Mouse (Mus musculus): ENCODE measurements around the gene Immp2l.

Gene Immp2l

DNA sequence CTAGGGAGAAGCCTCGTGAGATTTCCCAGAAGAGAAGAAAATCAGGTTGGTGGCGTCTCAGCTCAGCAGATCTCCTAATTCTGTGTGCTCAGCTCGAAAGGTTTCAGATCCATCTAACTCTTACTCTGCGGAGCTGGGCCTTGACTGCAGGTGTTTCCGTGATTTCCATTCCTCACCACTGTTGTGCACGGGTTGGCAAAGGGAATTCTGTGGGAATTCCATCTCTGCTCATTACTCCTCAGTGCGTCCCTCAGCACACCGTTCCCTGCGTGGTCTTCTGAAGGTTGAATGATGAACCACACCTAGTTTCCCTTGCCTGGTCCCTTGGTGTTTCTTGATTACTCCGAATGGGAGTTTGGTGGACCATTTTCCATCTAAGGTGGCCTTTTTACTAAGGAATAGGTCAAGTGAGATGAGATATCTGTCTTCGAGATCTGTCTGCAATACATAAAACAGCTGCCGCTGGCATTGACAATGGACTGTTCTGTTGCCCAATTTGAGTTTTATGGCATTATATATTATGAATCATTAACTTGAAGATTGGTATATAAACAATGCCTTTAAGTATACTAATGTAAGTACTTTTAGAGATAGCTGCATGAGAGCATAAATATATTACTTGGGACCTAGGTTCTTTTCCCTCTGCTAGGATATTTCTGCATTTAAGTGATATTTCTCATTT, 23.3 kb downstream of the Immp2l start:
- no peak for DNase-seq (ENCODE audit: low read depth, low spot score)

DNA sequence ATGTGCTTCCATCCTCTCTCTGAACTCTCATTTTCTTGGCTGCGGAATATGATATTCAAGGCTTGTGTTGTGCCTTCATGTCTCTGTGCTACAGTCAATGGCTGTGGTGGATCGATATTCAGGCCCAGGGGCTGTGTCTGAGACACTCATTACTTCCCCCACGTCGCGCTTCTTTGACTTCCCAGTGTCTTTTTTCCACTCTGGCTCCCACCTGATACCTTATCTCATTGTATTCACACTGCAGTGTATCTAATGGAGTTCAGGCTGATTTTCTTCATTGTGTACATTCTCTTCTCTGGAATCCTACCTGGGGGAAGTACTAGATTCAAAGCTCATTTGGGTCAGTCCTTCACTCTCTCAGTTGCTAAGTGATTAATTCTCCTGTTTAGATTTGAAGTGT, 27.1 kb downstream of the Immp2l start:
- DNase-seq (ENCODE audit: low read depth, low spot score) = no peak

DNA sequence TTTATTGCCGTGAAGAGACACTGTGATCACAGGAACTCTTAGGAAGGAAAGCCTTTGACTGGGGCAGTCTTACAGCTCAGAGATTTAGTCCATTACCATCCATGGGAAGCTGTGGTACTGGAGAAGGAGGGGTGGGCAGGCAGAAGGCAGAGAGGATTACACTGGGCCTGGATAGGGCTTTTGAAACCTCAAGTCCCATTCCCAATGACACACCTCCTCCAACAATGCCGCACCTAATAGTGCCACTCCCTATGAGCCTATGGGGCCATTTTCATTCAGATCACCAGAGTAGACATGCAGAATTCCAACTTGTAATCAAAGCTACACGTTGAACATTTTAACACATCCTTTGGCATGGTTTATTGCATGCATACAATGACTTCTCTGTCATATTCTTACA, 29.0 kb downstream of the Immp2l start:
- DNase-seq (ENCODE audit: low read depth, low spot score) = peak; percentile 26

DNA sequence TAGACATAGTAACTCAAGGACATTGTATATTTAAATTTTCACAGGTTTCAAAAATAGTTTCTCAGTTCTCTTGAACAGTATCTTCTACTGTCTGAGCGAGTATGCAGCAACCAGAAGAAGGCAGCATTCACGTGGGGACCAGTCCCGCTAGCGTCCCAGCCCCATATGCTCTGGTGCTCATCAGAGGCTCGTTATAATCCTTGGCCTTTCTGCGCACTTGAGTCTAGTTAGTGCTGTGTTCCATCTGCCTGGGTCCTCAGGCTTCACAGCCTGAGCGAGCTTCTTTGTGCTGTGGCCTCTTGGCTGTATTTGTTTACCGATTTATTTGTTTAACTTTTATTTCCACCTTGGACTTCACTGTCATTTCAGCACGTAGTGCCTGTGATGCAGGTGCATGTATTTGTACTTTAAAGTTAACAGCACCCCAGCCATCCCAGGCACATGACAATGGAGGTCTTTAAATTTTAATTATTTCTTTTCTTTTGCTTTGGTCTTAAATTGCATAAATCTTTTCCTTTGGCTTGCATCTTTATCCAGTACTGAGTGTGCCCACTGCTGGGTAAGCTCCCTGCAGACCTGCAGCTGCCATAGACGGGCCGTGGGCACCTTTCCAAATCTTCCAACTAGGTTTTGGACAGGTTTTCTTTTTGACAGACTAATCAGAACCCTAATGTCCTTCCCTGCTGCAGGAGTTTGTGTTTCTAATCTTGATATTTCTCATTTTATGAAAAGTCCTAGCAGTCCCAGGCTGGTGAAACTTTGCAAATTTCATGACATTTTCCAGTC, 30.3 kb downstream of the Immp2l start:
- DNase-seq (ENCODE audit: low read depth, low spot score) = no peak

DNA sequence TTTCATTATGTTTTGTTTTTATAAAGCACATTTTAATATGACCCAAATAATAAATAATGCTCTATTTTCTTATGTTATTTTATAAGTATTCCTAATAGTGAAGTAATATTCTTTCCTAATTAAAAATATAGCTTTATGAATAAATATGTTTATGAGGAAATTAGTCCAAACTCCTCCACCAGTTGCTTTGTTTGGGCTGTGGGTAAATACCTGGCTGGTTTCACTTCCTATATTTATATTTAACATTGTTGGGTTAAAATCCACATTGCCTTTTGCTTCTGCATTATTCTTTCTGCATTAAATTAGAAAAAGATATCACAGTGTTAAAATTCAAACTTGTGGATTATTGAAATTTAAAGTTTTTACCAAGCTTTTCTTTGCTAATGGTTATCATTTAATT, 32.1 kb downstream of the Immp2l start:
- DNase-seq (ENCODE audit: low read depth, low spot score) = no peak

DNA sequence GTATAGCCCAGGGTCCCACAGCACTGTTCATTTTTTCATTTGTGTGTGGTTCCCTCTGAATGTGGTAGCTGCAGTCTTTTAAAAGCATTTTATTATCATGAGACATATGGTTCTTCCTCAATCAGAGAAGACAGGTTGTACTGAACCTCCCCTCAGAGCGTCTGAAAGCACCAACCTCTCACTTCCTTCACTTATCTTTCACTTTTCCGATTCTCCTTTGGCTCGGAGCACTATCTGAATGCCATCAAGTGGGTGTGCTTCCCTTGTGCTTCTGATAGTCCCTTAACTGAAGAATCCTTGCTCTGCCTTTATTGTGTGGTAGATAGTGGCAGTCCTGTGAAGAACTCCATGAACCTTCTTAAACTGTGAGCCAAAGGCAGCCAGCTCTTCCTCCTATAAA, 39.4 kb downstream of the Immp2l start:
- no peak for DNase-seq (ENCODE audit: low read depth, low spot score)

DNA sequence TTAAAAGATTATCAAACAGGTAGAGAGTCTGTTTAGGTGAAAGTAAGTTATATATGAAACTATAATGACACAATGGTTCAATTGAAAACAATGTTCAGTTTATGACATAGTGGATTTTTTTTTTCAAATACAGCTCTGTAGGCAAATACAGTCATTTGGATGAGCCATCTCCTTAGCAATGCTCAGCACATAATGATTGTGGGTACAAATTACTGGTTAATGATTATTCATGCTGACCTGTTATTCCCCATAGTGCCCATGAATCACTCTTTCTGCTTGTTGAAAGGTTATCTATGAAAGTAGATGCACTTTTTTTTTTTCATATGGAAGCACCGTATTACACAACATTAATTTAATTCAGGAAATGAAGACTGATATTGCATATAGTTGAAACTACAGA, 58.0 kb downstream of the Immp2l start:
- no peak for DNase-seq (ENCODE audit: low read depth, low spot score)

DNA sequence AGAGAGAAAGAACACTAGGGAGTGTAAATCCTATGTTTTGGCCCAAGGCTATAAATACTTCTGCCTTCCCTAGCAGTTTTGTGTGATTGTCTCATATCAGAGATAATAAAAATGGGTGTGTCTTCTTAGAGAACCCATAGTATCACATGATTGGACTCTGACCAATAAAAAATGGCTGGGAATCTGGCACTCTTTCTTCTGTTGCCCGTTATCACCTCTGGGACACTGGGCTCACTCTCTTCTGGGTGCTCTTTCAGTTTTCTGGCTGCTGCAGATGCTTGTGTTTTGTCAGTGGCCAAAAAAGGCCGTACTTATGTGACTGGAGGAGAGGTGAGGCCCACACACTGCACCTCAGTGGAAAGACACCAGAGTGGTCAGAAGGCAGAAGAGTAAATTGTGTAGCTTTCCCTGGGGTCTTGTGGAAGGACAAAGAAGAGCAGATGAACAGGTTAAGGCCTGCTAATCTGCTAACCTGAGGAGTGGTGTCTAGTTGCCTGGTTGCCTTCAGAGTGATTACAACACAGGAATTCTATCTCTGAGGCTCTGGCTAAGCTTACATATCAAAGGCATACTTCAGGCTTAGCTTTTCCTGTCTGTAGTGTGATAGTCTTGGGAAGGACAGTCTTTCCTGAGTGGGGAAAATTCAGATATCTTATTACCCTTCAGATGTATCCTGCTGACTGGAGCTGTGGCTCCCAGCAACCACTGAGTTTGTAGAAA, 60.6 kb downstream of the Immp2l start:
- DNase-seq (ENCODE audit: low read depth, low spot score) = no peak

DNA sequence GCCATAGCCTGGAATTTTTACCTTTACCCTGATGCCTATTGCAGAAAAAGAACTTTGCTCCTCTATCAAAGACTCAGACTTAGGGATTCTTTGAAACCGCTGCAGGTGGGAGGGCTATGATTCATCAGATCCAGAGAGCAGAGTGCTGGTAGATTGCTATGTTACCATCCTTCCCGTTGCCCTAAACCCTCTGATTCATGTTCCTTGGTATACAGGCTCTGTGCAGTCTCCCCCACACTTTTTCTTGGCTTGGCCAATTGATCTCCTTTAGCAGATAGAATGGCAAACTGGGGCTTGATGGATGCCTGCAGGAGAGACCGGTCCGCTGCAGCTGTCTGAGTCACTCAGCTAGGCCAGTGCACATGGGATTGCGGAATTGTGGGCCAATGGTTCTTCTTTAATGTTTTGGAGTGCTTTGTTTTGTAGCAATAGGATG, 66.1 kb downstream of the Immp2l start:
- no peak for DNase-seq (ENCODE audit: low read depth, low spot score)

DNA sequence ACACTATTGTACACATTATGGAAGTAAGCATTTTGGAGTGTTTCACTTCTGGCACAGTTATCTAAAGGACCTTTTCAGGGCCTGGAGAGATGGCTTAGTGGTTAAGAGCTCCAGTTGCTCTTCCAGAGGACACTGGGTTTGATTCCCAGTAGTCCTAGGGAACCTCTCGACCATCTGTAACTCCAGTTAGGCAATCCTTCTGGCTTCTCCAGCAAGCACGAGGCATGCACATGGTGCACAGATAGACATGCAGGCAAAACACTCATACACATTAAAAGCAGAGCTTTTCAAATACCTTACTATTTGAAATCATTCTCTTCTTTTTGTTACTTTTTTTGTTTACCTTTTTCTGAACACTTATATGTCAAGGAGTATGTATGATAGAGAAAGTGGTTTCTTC, 66.9 kb downstream of the Immp2l start:
- DNase-seq (ENCODE audit: low read depth, low spot score) = no peak

DNA sequence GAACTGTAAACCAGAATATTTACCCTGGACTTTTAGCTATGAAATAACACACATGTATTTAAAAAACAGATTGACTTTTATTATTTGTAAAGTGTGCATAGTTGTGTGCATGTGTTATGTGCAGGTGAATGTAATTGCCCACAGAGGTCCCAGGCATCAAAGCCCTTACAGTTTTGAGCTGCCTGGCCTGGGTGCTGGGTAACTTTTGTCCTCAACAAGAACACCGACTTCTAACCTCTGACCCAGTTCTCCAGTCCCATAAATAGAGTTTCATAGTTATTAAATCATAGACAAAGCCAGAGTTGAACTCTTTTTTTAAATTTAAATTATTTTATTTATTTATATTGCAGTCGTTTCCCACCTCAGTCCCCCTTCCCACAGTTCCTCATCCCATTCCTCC, 67.4 kb downstream of the Immp2l start:
- no peak for DNase-seq (ENCODE audit: low read depth, low spot score)

DNA sequence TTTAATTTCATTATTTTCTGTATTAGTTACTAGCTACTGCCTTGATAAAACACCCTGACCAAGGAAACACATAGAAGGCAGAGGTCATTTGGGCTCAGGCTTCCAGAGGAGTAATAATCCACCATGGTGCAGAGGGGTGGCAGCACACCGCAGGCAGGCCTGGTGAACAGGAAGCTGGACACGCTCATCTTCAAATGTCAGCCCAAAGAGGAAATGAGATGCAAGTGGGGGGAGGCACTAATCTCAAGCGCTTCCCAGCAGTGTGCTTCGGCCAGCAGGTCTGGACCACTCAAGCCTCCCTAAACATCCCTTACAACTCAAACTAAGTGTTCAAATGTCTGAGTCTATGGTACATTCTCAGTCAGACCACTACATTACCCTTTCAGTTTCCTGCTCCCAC, 72.2 kb downstream of the Immp2l start:
- DNase-seq (ENCODE audit: low read depth, low spot score) = no peak

DNA sequence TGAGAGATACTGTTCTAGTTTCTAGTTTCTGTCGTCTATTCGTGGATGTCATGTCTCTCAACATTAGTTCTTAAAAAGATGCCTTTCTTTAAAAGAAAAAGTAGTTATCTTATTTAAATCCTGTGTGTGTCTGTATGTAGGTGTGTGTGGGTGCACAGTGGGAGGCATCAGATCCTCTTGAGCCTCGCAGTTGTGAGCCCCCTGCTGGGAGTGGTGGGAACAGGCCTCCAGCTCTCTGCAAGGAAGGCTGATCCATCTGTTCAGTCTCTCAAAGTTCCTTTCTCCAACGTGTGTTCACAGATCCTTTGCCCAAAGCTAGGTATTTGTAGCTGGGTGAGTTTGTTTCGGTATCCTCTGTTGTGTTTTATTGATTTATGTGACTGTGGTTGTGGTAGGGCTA, 73.5 kb downstream of the Immp2l start:
- peak; percentile 34 for DNase-seq (ENCODE audit: low read depth, low spot score)

DNA sequence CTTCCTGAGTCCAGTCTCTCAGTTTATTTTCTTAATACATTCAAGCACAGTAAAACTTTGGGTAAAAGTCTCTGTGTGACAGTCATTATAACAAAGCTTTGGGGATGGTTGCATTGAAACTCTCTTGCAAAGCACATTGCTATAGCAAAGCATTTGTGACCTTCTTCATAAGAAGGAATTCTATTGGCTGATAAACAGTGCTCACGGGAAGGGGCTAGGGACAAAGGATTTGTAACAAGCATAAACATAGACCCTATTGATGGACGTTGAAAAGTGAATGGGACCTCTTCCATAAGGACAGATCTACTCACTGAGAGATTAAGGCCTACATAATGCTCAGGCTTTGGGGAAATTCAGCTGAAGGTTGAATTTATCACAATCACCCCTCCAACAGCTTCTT, 85.1 kb downstream of the Immp2l start:
- no peak for DNase-seq (ENCODE audit: low read depth, low spot score)

DNA sequence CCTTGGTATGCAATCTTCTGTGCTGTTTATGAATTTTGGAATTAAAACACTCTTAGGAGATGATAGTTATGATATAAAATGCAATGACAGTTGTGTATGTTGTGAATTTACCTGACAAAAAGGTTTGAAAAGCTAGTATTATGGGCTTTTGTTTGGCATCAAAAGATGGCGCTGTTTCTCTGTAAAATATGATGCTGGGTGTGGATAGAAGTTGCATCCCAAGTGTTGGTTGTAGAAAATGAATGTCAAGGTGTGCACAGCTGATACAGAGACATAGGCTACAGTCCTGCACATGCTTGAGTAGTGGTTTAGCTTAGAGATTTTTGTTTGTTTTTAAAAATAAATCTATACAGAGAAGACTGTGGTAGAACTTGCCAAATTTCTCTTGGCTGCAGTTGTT, 87.6 kb downstream of the Immp2l start:
- DNase-seq (ENCODE audit: low read depth, low spot score) = no peak

DNA sequence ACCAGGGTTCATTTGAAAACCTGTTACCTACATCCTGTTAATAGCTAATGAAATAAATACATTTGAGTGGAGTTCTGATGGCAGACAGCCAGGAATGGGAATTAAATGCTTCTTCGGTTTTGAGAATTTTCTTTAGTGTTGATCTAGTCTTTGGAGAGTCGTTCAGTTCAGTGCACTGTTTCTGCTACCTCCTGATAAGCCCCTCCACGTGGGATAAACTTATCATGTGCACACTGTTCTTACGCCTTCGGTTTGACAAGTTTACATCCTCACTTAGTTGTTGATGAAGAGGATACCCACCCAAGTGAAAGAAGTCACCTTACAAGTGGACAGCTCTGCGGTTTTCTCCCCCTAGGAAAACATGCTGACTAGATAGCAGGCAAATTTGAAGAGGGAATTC, 88.2 kb downstream of the Immp2l start:
- DNase-seq (ENCODE audit: low read depth, low spot score) = no peak

DNA sequence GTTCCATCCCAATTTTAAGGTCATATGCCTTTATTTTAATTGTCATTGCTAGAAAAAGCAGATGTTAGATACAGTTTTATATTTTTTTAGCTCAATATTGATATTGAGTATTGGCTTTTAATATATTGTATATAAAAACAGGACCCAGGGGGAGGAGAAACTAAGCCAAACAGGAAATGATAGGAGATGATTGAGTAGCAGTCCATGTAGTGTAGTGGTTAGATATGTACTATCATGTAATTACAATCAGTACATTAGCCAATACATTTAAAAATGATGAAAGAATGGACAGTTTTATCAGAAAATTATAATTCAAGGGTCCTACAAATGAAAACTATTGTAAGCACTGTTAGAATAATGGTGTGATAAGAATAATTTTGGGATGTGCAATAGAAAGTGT, 94.5 kb downstream of the Immp2l start:
- DNase-seq (ENCODE audit: low read depth, low spot score) = no peak

DNA sequence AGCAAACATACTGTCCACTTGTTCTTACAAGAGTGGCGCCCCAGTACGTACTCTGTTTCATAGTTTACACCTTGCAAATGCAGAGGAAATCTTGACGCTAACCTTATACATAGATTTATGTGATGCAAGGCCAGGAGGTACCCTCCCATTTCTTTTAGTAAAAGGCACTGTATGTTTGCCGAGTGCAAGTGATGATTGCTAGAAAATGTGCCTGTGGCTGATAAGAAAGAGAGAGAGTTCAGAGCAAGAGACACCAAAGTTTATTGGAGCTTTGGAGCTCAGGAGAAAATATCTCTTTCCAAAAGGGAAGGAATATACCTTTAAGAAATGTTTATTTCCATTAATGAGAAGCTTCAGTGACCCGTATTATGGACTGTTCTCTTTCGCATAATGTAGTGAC, 95.8 kb downstream of the Immp2l start:
- no peak for DNase-seq (ENCODE audit: low read depth, low spot score)

DNA sequence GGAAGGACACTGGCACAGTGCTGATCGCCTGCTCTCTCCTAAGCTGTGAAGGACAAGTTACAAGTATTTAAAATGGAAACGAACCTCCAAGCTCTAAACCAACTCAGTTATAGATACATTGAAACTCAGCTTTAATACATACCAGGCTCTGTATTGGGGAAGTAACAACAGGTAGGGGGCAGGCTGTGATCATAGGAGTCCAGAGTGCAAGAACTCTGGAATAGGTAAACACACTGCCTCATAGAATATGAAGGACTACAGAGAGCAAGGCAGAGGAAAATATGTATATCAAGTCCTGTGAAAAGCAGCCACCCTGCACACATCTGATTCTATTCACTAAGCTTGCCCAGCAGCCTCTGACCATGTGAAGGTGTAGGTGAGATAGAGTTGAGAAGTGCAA, 99.3 kb downstream of the Immp2l start:
- DNase-seq (ENCODE audit: low read depth, low spot score) = no peak

DNA sequence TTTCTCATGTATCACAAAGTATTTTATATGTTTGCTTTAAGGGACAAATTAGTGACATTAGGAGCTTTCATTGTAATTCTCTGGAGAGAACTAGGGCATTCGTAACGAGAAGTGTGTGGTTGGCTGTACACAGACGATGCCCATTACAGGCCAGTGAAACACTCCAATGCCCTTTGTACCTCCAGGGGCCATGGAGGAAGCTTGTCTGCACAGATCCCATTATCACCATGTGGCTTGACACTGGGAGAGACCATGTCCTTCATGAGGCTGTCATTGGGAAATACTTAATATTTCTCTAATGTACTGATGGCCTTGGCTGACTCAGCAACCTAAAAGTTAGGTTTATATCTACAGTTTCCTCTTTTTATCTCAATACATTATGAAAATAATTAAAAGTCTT, 111.0 kb downstream of the Immp2l start:
- no peak for DNase-seq (ENCODE audit: low read depth, low spot score)

DNA sequence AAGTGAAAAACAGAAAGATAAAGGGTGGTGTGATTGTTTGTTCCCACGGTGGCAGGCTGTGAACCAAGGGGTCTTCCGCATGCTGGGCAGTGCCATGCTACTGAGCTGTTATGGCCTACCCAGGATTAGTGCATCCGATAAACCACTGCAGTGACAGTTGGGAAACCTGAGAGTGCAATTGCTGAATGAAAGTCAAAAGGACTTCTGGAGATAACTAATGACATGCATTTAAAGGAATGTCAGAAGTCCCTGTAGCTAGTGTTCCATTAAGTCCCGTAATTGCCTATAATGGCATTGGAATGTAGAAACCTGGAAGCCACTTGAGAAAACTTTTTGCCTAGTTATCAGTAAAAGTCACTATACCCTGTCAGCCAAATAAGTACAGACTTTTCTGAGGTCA, 135.7 kb downstream of the Immp2l start:
- no peak for DNase-seq (ENCODE audit: low read depth, low spot score)

DNA sequence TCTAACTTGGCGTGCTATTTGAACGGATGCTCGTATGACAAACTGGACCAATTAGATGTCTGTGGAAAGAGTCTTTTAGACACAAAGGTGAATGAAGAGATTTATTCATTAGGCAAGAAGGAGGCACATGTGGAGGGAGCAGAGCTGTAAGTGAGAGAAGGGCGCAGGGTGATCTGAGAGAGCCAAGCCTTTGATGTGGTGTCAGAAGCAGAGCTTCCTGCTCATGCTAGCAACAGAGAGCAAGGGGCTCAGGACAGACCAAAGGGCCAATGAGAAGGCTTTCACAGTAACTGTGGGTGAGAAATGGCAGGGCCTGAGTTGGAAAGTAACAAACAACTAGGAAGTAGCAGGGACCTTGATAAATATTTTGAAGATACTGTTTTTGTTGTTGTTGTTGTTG, 143.9 kb downstream of the Immp2l start:
- DNase-seq (ENCODE audit: low read depth, low spot score) = no peak

DNA sequence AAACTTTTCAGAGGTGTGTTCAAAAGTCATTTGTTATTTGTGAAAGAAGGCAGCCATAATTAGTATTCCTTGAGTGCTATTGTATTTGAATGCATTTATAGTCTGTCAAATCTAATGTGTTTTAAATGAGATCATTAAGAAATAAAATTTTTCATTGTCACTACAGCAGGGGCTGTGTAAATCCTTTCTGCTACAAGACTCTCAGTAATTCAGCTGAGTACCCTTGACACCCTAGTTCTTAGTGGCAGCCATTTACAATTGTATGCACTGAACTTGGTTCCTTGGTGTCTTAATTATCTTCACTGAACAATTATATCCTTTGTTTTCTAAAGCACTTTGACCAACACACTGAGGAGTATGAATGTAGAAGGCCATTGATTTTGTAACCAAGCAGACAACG, 146.2 kb downstream of the Immp2l start:
- no peak for DNase-seq (ENCODE audit: low read depth, low spot score)
